In the genomic region with DNA sequence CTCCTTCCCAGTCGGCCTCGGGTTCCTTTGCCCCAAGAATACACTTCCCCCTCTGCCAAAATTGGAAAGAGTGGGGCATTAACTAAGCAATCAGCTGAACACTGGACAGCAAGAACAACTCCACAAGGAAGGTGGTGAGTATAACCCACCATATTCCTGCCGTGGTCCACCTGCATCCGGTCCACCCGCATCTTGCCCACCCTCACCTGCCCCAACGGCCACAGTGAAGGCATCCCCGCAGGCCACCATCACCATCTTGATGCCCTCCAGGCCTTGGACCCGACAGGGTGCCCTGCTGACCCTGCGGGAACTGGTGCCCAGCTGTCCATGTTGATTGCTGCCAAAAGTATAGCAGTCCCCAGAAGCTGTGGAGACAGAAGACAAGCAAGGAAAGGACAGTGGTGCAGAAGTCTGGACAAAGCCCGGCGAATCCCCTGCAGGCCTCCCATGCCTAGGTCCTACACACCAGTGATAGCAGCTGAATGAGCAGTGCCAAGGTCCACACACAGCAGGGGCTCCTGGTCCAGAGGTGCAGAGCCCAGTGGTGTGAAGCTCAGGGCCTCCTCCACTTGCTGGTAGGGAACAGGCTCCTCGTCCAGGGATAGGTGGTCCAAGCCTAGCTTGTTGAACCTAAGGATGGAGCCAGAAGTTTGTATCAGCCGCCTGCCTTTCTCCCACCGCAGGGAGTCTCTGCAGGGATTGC, we compare ENCODE assay signal across 16 mouse cellular contexts. TPM values are rescaled to one million over a fixed set of nuclear protein-coding genes. Genes with fewer than 3 reads are reported as not detected.
DNase-seq lines count a peak whose midpoint lies in the region; ATAC-seq and TF ChIP-seq lines count a peak whose summit lies in the region.
"Had no signal": no experiment of that assay in that cellular context is flagged by ENCODE, and none has a peak within 500 bp of the region (broad histone marks: within the 10 kb centered on the region; RNA-seq: fewer than 3 reads in every experiment).

No protein-coding gene starts in this region.

- H3K9me3 ChIP-seq in liver, embryonic 11.5 days (ENCODE audit: control insufficient read depth, low read length): no peaks in the 10 kb centered on the region
- no peaks in the 10 kb centered on the region for H3K9me3 ChIP-seq in liver, embryonic 15.5 days (replicated peaks)
- H3K9me3 ChIP-seq: heart, embryonic 15.5 days; neural tube, embryonic 13.5 days had no signal

- no peak overlapping the region for H3K9ac ChIP-seq in liver, embryonic 11.5 days (ENCODE audit: low read depth, low read length)
- H3K9ac ChIP-seq in liver, embryonic 15.5 days: no peak overlapping the region
- H3K9ac ChIP-seq: heart, embryonic 15.5 days; neural tube, embryonic 13.5 days had no signal

- peaks cover 3% of the 10 kb centered on the region; the same call in 1 of the 2 replicates for H3K36me3 ChIP-seq in liver, embryonic 11.5 days (ENCODE audit: control insufficient read depth, insufficient read depth, low read length)
- H3K36me3 ChIP-seq in liver, embryonic 15.5 days (replicated peaks): peaks cover 4% of the 10 kb centered on the region; the same call in 1 of the 2 replicates
- H3K36me3 ChIP-seq: heart, embryonic 15.5 days had no signal

- TF ChIP-seq POLR2A in embryonic fibroblast, embryonic 13.5 days (IDR thresholded peaks at IDR 0.05; ENCODE audit: low read depth, low read length): no peak

- H3K27ac ChIP-seq in liver, embryonic 11.5 days (ENCODE audit: low read depth, low read length): peak overlapping the region; percentile 85
- 0 out of 2 replicates have a peak overlapping the region, but pooled peaks have one; percentile 99 for H3K27ac ChIP-seq in embryonic fibroblast, embryonic 13.5 days (ENCODE audit: insufficient read depth, low read length)
- peak overlapping the region; percentile 86 for H3K27ac ChIP-seq in liver, embryonic 15.5 days (replicated peaks)
- H3K27ac ChIP-seq: heart, embryonic 15.5 days; neural tube, embryonic 13.5 days had no signal

- 89% methylated on average over 14 of the region's 14 CpGs for WGBS in liver, embryonic 11.5 days
- 86% methylated on average over 14 of the region's 14 CpGs for WGBS in liver, embryonic 15.5 days (ENCODE audit: insufficient replicate concordance)

- no peak overlapping the region for H3K4me3 ChIP-seq in liver, embryonic 11.5 days (ENCODE audit: low read depth, low read length)
- no peak overlapping the region for H3K4me3 ChIP-seq in embryonic fibroblast, embryonic 13.5 days (ENCODE audit: insufficient read depth, low read length)
- no peak overlapping the region for H3K4me3 ChIP-seq in liver, embryonic 15.5 days (replicated peaks)
- H3K4me3 ChIP-seq: gastrocnemius, adult 2 months; heart, embryonic 15.5 days; neural tube, embryonic 13.5 days had no signal

- TF ChIP-seq CTCF in embryonic fibroblast, embryonic 13.5 days (IDR thresholded peaks at IDR 0.05; ENCODE audit: borderline replicate concordance, insufficient read depth, low read length): no peak

- H3K4me2 ChIP-seq in liver, embryonic 11.5 days: no peak overlapping the region; the same call in 1 of the 2 replicates
- peak overlapping the region; percentile 73 for H3K4me2 ChIP-seq in liver, embryonic 15.5 days
- H3K4me2 ChIP-seq: heart, embryonic 15.5 days; neural tube, embryonic 13.5 days had no signal

- no peak for ATAC-seq in liver, embryonic 11.5 days (replicated peaks; ENCODE audit: low FRiP score)
- ATAC-seq in liver, embryonic 15.5 days (ENCODE audit: insufficient read depth): no peak
- no peak for ATAC-seq in monocyte, adult 5-6 weeks (replicated peaks; ENCODE audit: insufficient number of reproducible peaks, low FRiP score, low TSS enrichment, poor library complexity, severe bottlenecking)

- no peaks in the 10 kb centered on the region for H3K27me3 ChIP-seq in liver, embryonic 11.5 days (replicated peaks; ENCODE audit: control insufficient read depth, insufficient read depth, low read length)
- no peaks in the 10 kb centered on the region for H3K27me3 ChIP-seq in liver, embryonic 15.5 days
- H3K27me3 ChIP-seq: heart, embryonic 15.5 days; neural tube, embryonic 13.5 days had no signal

- peaks cover 53% of the 10 kb centered on the region for H3K4me1 ChIP-seq in liver, embryonic 11.5 days (replicated peaks; ENCODE audit: control insufficient read depth, insufficient read depth, low read length)
- peaks cover 10% of the 10 kb centered on the region for H3K4me1 ChIP-seq in embryonic fibroblast, embryonic 13.5 days (ENCODE audit: control insufficient read depth, insufficient read depth, low read length)
- peaks cover 94% of the 10 kb centered on the region for H3K4me1 ChIP-seq in liver, embryonic 15.5 days (replicated peaks)

- no peak for DNase-seq in liver, embryonic 11.5 days (ENCODE audit: low spot score)
- no peak for DNase-seq in liver
- no peak for DNase-seq in thymus, postnatal 14 days
- DNase-seq in kidney, postnatal 14 days: no peak
- DNase-seq: adrenal gland, adult 8-10 months; gastrocnemius, adult 2 months; kidney, adult 11 months; kidney, postnatal 10 days; layer of hippocampus, adult 9-11 months; lung, postnatal 14 days; right cerebral cortex, postnatal 14 days had no signal

RNA-seq across cellular contexts. Expression of a gene that starts 2.0 kb away (rescaled TPM):
- polyA plus RNA-seq in liver, embryonic 11.5 days (2014; fragmentation: Nextera tagmentation; extraction: Ambion mirVana): 53.8 and 57.6 TPM in 2 replicates
- polyA plus RNA-seq in embryonic fibroblast, embryonic 13.5 days (2011; ENCODE audit: insufficient read length, low read depth, missing spikeins): 40.5 and 45.1 TPM in 2 replicates
- polyA plus RNA-seq in liver, embryonic 15.5 days (2015; fragmentation: Nextera tagmentation; extraction: Ambion mirVana): 27.5 and 32.4 TPM in 2 replicates
- 3.6 to 4.9 TPM (median 3.6 TPM) in 3 replicates for total RNA-seq in monocyte, adult 5-6 weeks (2017)

RNA-seq across cellular contexts. Expression of a gene that starts 9.1 kb away (rescaled TPM):
- 13.1 and 14.3 TPM in 2 replicates for polyA plus RNA-seq in liver, embryonic 11.5 days (2014; fragmentation: Nextera tagmentation; extraction: Ambion mirVana)
- 12.0 and 17.9 TPM in 2 replicates for polyA plus RNA-seq in embryonic fibroblast, embryonic 13.5 days (2011; ENCODE audit: insufficient read length, low read depth, missing spikeins)
- 8.1 and 11.4 TPM in 2 replicates for polyA plus RNA-seq in liver, embryonic 15.5 days (2015; fragmentation: Nextera tagmentation; extraction: Ambion mirVana)
- 2.5 to 4.3 TPM (median 2.8 TPM) in 3 replicates for total RNA-seq in monocyte, adult 5-6 weeks (2017)

RNA-seq across cellular contexts. Expression of a gene that starts 9.1 kb away (rescaled TPM):
- 52.5 and 57.5 TPM in 2 replicates for polyA plus RNA-seq in liver, embryonic 11.5 days (2014; fragmentation: Nextera tagmentation; extraction: Ambion mirVana)
- polyA plus RNA-seq in embryonic fibroblast, embryonic 13.5 days (2011; ENCODE audit: insufficient read length, low read depth, missing spikeins): 13.6 and 15.3 TPM in 2 replicates
- polyA plus RNA-seq in liver, embryonic 15.5 days (2015; fragmentation: Nextera tagmentation; extraction: Ambion mirVana): 43.3 and 44.5 TPM in 2 replicates
- total RNA-seq in monocyte, adult 5-6 weeks (2017): 2.5 to 4.6 TPM (median 2.9 TPM) in 3 replicates

RNA-seq across cellular contexts. Expression of a gene that starts 16.0 kb away (rescaled TPM):
- polyA plus RNA-seq in liver, embryonic 11.5 days (2014; fragmentation: Nextera tagmentation; extraction: Ambion mirVana): 1,588 and 1,766 TPM in 2 replicates
- polyA plus RNA-seq in embryonic fibroblast, embryonic 13.5 days (2011; ENCODE audit: insufficient read length, low read depth, missing spikeins): 2,180 and 2,276 TPM in 2 replicates
- 569 and 671 TPM in 2 replicates for polyA plus RNA-seq in liver, embryonic 15.5 days (2015; fragmentation: Nextera tagmentation; extraction: Ambion mirVana)
- 1,700 to 2,580 TPM (median 2,203 TPM) in 3 replicates for total RNA-seq in monocyte, adult 5-6 weeks (2017)

RNA-seq across cellular contexts. Expression of a gene that starts 20.8 kb away (rescaled TPM):
- 42.6 and 45.3 TPM in 2 replicates for polyA plus RNA-seq in liver, embryonic 11.5 days (2014; fragmentation: Nextera tagmentation; extraction: Ambion mirVana)
- 112 and 127 TPM in 2 replicates for polyA plus RNA-seq in embryonic fibroblast, embryonic 13.5 days (2011; ENCODE audit: insufficient read length, low read depth, missing spikeins)
- polyA plus RNA-seq in liver, embryonic 15.5 days (2015; fragmentation: Nextera tagmentation; extraction: Ambion mirVana): 15.2 and 16.3 TPM in 2 replicates
- total RNA-seq in monocyte, adult 5-6 weeks (2017): not detected in 3 replicates
